Mouse (Mus musculus) liver (tissue): ENCODE results near the gene Lrrc47.

Experiments used
- DNase-seq: peaks from one replicate; pipeline ENCODE4 v3.0.0-alpha.2; 2020; ENCODE audit warnings: mixed read lengths

Lrrc47 gene

GRCm38 (mm10) chr4:154023754-154024601, 12.4 kb downstream of the Lrrc47 start:
- peak; percentile 91 for DNase-seq

GRCm38 (mm10) chr4:154024729-154025521, 13.4 kb downstream of the Lrrc47 start:
- peak; percentile 57 for DNase-seq

- peak; percentile 95 for DNase-seq
Observed at GRCm38 (mm10) chr4:154025641-154026440, 14.3 kb downstream of the Lrrc47 start, which contains the start of gene Smim1. Gene Smim1 (minus strand): TSS chr4:154026230.

GRCm38 (mm10) chr4:154026441-154026761, 14.9 kb downstream of the Lrrc47 start:
- DNase-seq = no peak

GRCm38 (mm10) chr4:154028066-154028465, 16.5 kb downstream of the Lrrc47 start:
- DNase-seq = no peak

- peak; percentile 63 for DNase-seq
Observed at GRCm38 (mm10) chr4:154028646-154029045, 17.1 kb downstream of the Lrrc47 start.

GRCm38 (mm10) chr4:154037123-154037522, 25.6 kb downstream of the Lrrc47 start:
- no peak for DNase-seq

- DNase-seq = no peak
Observed at GRCm38 (mm10) chr4:154042577-154042976, 31.0 kb downstream of the Lrrc47 start, which contains the start of gene Ccdc27. Gene Ccdc27 (minus strand): TSS chr4:154042677.

GRCm38 (mm10) chr4:154045837-154046236, 34.3 kb downstream of the Lrrc47 start:
- no peak for DNase-seq

- no peak for DNase-seq
Observed at GRCm38 (mm10) chr4:154051401-154051800, 39.9 kb downstream of the Lrrc47 start.

GRCm38 (mm10) chr4:154053065-154053464, 41.5 kb downstream of the Lrrc47 start:
- no peak for DNase-seq

- no peak for DNase-seq
Observed at GRCm38 (mm10) chr4:154055482-154055881, 44.0 kb downstream of the Lrrc47 start.

GRCm38 (mm10) chr4:154056046-154056445, 44.5 kb downstream of the Lrrc47 start:
- DNase-seq = no peak

- DNase-seq = no peak
Observed at GRCm38 (mm10) chr4:154056661-154057060, 45.1 kb downstream of the Lrrc47 start.

GRCm38 (mm10) chr4:154057696-154058095, 46.2 kb downstream of the Lrrc47 start:
- no peak for DNase-seq

GRCm38 (mm10) chr4:154064827-154065773, 53.6 kb downstream of the Lrrc47 start:
- DNase-seq = peak; percentile 15

- DNase-seq = peak; percentile 34
Observed at GRCm38 (mm10) chr4:154070896-154071295, 59.4 kb downstream of the Lrrc47 start.
